Mouse (Mus musculus) lung, embryonic 16.5 days (tissue): Measurements from ENCODE around the gene Ferd3l. TPM values are rescaled to one million over a fixed set of nuclear protein-coding genes. Genes with fewer than 3 reads are reported as not detected.

Experiments
- ATAC-seq: fragments of 200-750 bp; cut with Nextera tagmentation; 2 replicates; pipeline ENCODE4 v1.8.0; 2017; ENCODE audit warnings: low read depth, mild to moderate bottlenecking, moderate library complexity
- H3K27ac ChIP-seq: fragments of 300-500 bp; sonication (generic); 2 replicates; pipeline ENCODE4 v1.5.1; 2014; ENCODE audit warnings: mild to moderate bottlenecking, control low read depth, low read length
- H3K27me3 ChIP-seq: fragments of 300-500 bp; sonication (generic); 2 replicates; pipeline ENCODE4 v1.6.1; 2014; ENCODE audit warnings: low read depth, low read length, mixed read lengths; ENCODE audit not compliant: control insufficient read depth, insufficient read depth
- H3K36me3 ChIP-seq: fragments of 300-500 bp; sonication (generic); 2 replicates; pipeline ENCODE4 v1.6.1; 2014; ENCODE audit warnings: low read length; ENCODE audit not compliant: control insufficient read depth, insufficient read depth
- H3K4me1 ChIP-seq: fragments of 300-500 bp; sonication (generic); replicated peaks from 2 replicates; pipeline ENCODE4 v1.6.1; 2014; ENCODE audit warnings: low read length, mixed read lengths; ENCODE audit not compliant: control insufficient read depth, insufficient read depth
- H3K4me2 ChIP-seq: fragments of 300-500 bp; sonication (generic); 2 replicates; pipeline ENCODE4 v1.6.1; 2014; ENCODE audit warnings: low read depth, low read length, control low read depth
- H3K4me3 ChIP-seq: fragments of 300-500 bp; sonication (generic); 2 replicates; pipeline ENCODE4 v1.5.1; 2014; ENCODE audit warnings: mild to moderate bottlenecking, low read length, control low read depth
- H3K9ac ChIP-seq: fragments of 300-500 bp; sonication (generic); 2 replicates; pipeline ENCODE4 v1.6.1; 2014; ENCODE audit warnings: low read length, control low read depth
- H3K9me3 ChIP-seq: fragments of 300-500 bp; sonication (generic); 2 replicates; pipeline ENCODE4 v1.6.1; 2016; ENCODE audit warnings: low read length; ENCODE audit not compliant: control insufficient read depth
- WGBS: fragments of 180-500 bp; shearing (Covaris S2); extraction: QIAGEN DNeasy Blood & Tissue Kit; methylation state at CpG from one replicate; pipeline ENCODE4 v1.1.7; 2014; 5-methylcytosine and 5-hydroxymethylcytosine counted together
- polyA plus RNA-seq: library from polyadenylated mRNA; unstranded; fragments of >200 nt; fragmentation: Nextera tagmentation; extraction: Ambion mirVana; gene quantifications from 2 replicates; pipeline ENCODE4 v1.2.1, GENCODE M21; 2015

Gene Ferd3l
- polyA plus RNA-seq, 1 experiment from 2014 or later = not detected

GRCm38 (mm10) chr12:33956576-33957399 lies 28.6 kb downstream of the Ferd3l start:
- Histone ChIP-seq H3K4me3 (peak overlapping the region; percentile 54), H3K27ac (no peak overlapping the region), H3K4me2 (peak overlapping the region; percentile 75), H3K27me3 (peaks cover 69% of the 10 kb centered on the region), H3K4me1 (peaks cover 17% of the 10 kb centered on the region), H3K9me3 (no peaks in the 10 kb centered on the region), H3K36me3 (no peaks in the 10 kb centered on the region), H3K9ac (no peak overlapping the region)
- ATAC-seq = peak; percentile 10; the same call in 1 of the 2 replicates
- WGBS = 1% methylated on average over 38 of the region's 43 CpGs

- Histone ChIP-seq H3K36me3 (no peaks in the 10 kb centered on the region), H3K9ac (peak within 1 kb of the TSS; percentile 58), H3K4me2 (peak within 1 kb of the TSS; percentile 75), H3K27me3 (peaks cover 77% of the 10 kb centered on the region), H3K4me1 (peaks cover 17% of the 10 kb centered on the region), H3K27ac (no peak within 1 kb of the TSS), H3K9me3 (no peaks in the 10 kb centered on the region), H3K4me3 (peak within 1 kb of the TSS; percentile 54)
- peak; percentile 79 for ATAC-seq
- WGBS = 0% methylated on average over 32 of the region's 105 CpGs
Observed at GRCm38 (mm10) chr12:33957400-33958240, 29.4 kb downstream of the Ferd3l start, which contains the start of gene Twist1. Twist1 (plus strand) TSS chr12:33957671.

- H3K27ac ChIP-seq = no peak overlapping the region
- H3K9ac ChIP-seq = peak overlapping the region; percentile 58
- H3K4me1 ChIP-seq = peaks cover 17% of the 10 kb centered on the region
- peak; percentile 46 for ATAC-seq
- H3K9me3 ChIP-seq = no peaks in the 10 kb centered on the region
- H3K4me2 ChIP-seq = peak overlapping the region; percentile 75
- peaks cover 81% of the 10 kb centered on the region for H3K27me3 ChIP-seq
- 1% methylated on average over 48 of the region's 56 CpGs for WGBS
- peak overlapping the region; percentile 54 for H3K4me3 ChIP-seq
- no peaks in the 10 kb centered on the region for H3K36me3 ChIP-seq
Observed at GRCm38 (mm10) chr12:33958241-33959194, 30.3 kb downstream of the Ferd3l start.

DNA sequence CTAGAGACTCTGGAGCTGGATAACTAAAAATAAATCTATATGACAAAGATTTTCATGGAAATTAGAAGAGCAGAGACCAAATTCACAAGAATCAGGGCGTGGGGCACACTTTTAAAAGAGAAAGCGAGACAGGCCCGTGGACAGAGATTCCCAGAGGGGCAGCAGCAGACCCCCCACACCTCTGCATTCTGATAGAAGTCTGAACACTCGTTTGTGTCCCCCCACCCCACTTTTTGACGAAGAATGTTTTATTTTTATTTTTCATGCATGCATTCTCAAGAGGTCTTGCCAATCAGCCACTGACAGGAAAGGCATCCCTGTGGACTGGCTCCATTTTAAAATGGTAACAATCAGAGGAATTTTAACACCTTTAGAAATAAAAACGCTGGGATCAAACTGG lies 31.0 kb downstream of the Ferd3l start:
- WGBS = 4% methylated on average over 6 of the region's 6 CpGs
- Histone ChIP-seq H3K9ac (no peak overlapping the region), H3K27ac (no peak overlapping the region), H3K9me3 (no peaks in the 10 kb centered on the region), H3K27me3 (peaks cover 83% of the 10 kb centered on the region), H3K4me2 (no peak overlapping the region), H3K4me3 (peak overlapping the region; percentile 54), H3K36me3 (no peaks in the 10 kb centered on the region), H3K4me1 (peaks cover 17% of the 10 kb centered on the region)
- ATAC-seq = no peak

- Histone ChIP-seq H3K36me3 (no peaks in the 10 kb centered on the region), H3K4me3 (no peak overlapping the region), H3K9me3 (no peaks in the 10 kb centered on the region), H3K9ac (no peak overlapping the region), H3K27me3 (peaks cover 87% of the 10 kb centered on the region), H3K4me2 (no peak overlapping the region), H3K27ac (no peak overlapping the region), H3K4me1 (peaks cover 17% of the 10 kb centered on the region)
- ATAC-seq = no peak
- WGBS = 3% methylated on average over 3 of the region's 3 CpGs
Observed at GRCm38 (mm10) chr12:33959846-33960245, 31.6 kb downstream of the Ferd3l start.

GRCm38 (mm10) chr12:33961013-33961412 lies 32.8 kb downstream of the Ferd3l start:
- Histone ChIP-seq H3K27me3 (peaks cover 86% of the 10 kb centered on the region), H3K4me2 (no peak overlapping the region)

GRCm38 (mm10) chr12:33962118-33962772 lies 34.0 kb downstream of the Ferd3l start:
- no peak overlapping the region for H3K4me3 ChIP-seq

More at GRCm38 (mm10) chr12:33961013-33961412, 32.8 kb downstream of the Ferd3l start:
- Histone ChIP-seq H3K4me1 (peaks cover 17% of the 10 kb centered on the region), H3K27ac (no peak overlapping the region), H3K9ac (no peak overlapping the region), H3K4me3 (no peak overlapping the region), H3K9me3 (no peaks in the 10 kb centered on the region), H3K36me3 (no peaks in the 10 kb centered on the region)
- ATAC-seq = no peak
- 35% methylated on average over 5 of the region's 5 CpGs for WGBS

GRCm38 (mm10) chr12:33962773-33963130 lies 34.5 kb downstream of the Ferd3l start:
- Histone ChIP-seq H3K9ac (no peak overlapping the region), H3K27me3 (peaks cover 85% of the 10 kb centered on the region)

More at GRCm38 (mm10) chr12:33962118-33962772, 34.0 kb downstream of the Ferd3l start:
- Histone ChIP-seq H3K9ac (no peak overlapping the region), H3K4me1 (peaks cover 14% of the 10 kb centered on the region), H3K4me2 (no peak overlapping the region), H3K27ac (no peak overlapping the region), H3K36me3 (no peaks in the 10 kb centered on the region), H3K27me3 (peaks cover 85% of the 10 kb centered on the region), H3K9me3 (no peaks in the 10 kb centered on the region)
- ATAC-seq = no peak
- 7% methylated on average over 17 of the region's 17 CpGs for WGBS

More at GRCm38 (mm10) chr12:33962773-33963130, 34.5 kb downstream of the Ferd3l start:
- Histone ChIP-seq H3K4me2 (no peak overlapping the region), H3K4me1 (peaks cover 12% of the 10 kb centered on the region), H3K4me3 (no peak overlapping the region), H3K27ac (no peak overlapping the region), H3K9me3 (no peaks in the 10 kb centered on the region), H3K36me3 (no peaks in the 10 kb centered on the region)
- ATAC-seq = no peak
- 24% methylated on average over 9 of the region's 9 CpGs for WGBS
